Mouse (Mus musculus): ENCODE results near the gene Fxyd1. TPM values are rescaled to one million over a fixed set of nuclear protein-coding genes. Genes with fewer than 3 reads are reported as not detected.

The Fxyd1 gene
- polyA plus RNA-seq, 1 experiment = 346 TPM

DNA sequence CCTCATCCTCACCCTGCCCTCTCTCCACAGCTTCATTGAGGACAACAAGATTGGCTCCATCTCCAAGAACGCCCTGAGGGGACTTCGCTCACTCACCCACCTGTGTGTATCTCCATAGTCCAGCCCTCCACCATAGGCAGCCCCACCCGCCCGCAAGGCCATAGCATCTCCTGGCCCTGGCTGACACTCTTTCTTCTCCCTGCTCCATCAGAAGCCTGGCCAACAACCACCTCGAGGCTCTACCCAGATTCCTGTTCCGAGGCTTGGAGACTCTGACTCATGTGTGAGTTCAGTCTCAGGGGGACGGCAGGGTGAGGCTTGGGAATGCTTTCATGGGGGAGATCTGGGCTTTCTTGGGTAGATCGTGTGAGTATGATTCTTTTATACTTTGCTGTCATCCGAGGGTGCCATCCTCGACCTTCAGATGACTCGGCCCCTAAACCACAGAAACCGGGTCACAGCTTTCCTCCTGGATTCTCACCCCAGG, 6.1 kb upstream of the Fxyd1 start:
- no peak overlapping the region for H3K4me3 ChIP-seq (ENCODE audit: insufficient read depth, low read depth, low read length)
- H3K27ac ChIP-seq (replicated peaks; ENCODE audit: low read depth, low read length) = no peak overlapping the region
- no peaks in the 10 kb centered on the region for H3K4me1 ChIP-seq (ENCODE audit: control insufficient read depth, insufficient read depth, insufficient read length, low read length)

DNA sequence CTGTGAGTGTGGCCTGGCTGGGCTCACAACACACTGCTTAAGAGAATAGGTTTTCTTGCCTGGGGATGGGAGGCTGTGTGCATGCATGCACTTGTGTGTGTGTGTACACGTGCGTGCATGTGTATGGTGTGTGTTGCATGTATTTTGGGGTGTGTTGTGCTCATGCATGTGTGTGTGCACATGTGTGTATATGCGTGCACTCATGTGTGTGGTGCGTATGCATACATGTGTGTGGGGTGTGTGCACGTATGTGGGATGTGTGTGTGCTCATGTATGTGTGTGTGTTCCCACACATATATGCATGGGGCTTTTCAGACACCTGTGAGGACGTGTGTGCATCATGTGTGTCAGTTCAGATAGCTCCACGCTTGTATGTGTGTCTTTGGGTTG, 3.6 kb upstream of the Fxyd1 start:
- H3K4me1 ChIP-seq (ENCODE audit: control insufficient read depth, insufficient read depth, insufficient read length, low read length) = 0 out of 2 replicates have a peak, but pooled peaks cover 2% of the 10 kb centered on the region
- no peak overlapping the region for H3K27ac ChIP-seq (replicated peaks; ENCODE audit: low read depth, low read length)
- no peak overlapping the region for H3K4me3 ChIP-seq (ENCODE audit: insufficient read depth, low read depth, low read length)

DNA sequence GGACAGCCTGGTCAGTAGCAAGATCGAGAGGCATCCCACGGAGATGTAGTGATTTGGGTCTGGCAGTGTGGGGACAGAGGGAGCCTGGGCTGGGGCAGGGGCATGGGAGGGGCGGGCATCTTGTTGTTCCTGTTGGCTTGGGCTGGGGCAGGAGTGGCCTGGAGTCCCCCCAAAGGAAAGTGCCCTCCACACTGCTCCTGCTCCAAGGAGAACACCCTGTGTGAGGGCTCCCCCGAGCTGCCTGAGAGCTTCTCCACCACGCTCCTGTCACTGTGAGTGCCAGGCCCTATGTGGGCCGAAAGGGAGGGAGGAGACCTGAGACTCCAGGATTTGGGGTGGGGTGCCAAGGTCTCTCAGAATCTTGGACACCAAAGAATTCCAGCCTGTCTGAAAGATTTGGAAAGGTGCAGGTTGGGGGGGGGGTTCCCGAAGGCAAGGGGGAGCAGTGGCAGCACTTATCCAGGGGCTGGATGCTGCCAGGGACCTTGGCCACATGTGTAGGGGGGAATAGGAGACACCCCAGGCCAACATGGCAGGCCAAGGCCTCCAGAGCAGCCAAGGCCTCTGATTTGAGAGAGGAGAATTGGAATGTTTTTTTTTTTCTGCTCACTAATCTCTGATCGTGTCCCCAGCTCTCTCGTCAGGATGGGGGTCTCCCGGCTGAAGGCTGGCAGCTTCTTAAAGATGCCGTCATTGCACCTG, 3.1 kb upstream of the Fxyd1 start:
- Histone ChIP-seq H3K27ac (replicated peaks; ENCODE audit: low read depth, low read length) (peak overlapping the region; percentile 13; the same call in 1 of the 2 replicates), H3K4me3 (ENCODE audit: insufficient read depth, low read depth, low read length) (peak overlapping the region; percentile 7; the same call in 1 of the 2 replicates), H3K4me1 (ENCODE audit: control insufficient read depth, insufficient read depth, insufficient read length, low read length) (0 out of 2 replicates have a peak, but pooled peaks cover 2% of the 10 kb centered on the region)

DNA sequence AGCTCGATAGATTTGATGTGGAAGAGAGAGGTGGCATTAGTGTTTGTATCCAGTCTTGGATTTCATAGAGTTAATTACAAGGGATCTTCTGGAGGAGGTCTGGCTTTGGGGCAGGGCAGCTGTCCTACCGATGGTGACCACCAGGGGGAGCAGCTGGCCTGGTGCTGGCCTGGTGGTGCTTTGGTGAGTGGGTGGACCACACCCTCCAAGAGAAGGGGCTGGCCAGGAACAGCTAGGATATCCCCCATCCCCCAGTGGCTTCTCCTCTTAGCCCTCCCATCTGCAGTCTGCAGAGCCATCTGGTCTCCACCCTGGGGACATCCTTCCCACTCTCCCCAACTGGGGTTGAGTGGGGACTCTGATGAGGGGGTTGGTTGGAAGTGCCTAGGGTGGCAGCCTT, 2.1 kb upstream of the Fxyd1 start, which contains the start of gene Lgi4:
Lgi4 (plus strand) TSS at position 235 of the 400 bp plus-strand sequence.
- H3K4me1 ChIP-seq (ENCODE audit: control insufficient read depth, insufficient read depth, insufficient read length, low read length) = 0 out of 2 replicates have a peak, but pooled peaks cover 2% of the 10 kb centered on the region
- peak within 1 kb of the TSS; percentile 13; the same call in 1 of the 2 replicates for H3K27ac ChIP-seq (replicated peaks; ENCODE audit: low read depth, low read length)
- H3K4me3 ChIP-seq (ENCODE audit: insufficient read depth, low read depth, low read length) = peak within 1 kb of the TSS; percentile 7; the same call in 1 of the 2 replicates

DNA sequence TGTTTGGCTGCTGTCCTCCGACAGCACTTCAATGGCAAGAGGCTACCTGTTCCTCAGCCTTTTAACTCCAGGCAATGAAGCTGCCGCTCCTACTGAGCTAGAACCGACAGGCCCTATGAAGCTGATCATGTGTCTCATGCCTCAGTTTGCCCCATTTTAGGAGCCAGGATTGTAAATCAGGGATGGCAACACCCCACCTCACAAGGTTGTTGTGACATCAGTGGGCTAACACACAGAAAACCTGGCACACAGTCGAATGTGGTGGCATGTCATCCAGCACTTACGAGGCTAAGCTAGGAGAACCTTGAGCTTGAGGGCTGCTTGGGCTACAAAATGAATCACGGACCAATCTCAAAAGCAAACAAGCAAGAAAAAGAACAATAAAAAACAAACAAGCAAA, 1.2 kb upstream of the Fxyd1 start:
- Histone ChIP-seq H3K27ac (replicated peaks; ENCODE audit: low read depth, low read length) (no peak overlapping the region), H3K4me1 (ENCODE audit: control insufficient read depth, insufficient read depth, insufficient read length, low read length) (0 out of 2 replicates have a peak, but pooled peaks cover 2% of the 10 kb centered on the region), H3K4me3 (ENCODE audit: insufficient read depth, low read depth, low read length) (no peak overlapping the region)

DNA sequence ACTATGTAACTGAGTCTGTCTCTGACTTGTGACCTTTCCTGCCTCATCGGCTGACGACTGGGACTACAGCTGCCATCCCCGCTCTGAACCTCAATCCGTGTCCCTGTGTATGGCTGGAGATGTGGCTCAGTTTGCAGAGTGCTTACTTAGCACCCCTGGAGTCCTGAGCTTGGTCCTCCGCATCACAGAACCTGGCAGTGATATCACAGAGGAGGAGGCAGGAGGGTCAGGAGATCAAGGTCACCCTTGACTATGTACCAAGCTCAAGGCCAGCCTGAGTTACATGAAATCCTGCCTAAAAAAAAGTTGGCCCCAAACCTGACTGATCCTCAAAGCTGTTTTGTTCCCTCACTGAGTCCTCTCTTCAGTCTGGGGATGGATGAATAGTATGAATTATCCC, 731 bp upstream of the Fxyd1 start:
- H3K4me3 ChIP-seq (ENCODE audit: insufficient read depth, low read depth, low read length) = no peak overlapping the region
- 0 out of 2 replicates have a peak, but pooled peaks cover 2% of the 10 kb centered on the region for H3K4me1 ChIP-seq (ENCODE audit: control insufficient read depth, insufficient read depth, insufficient read length, low read length)
- H3K27ac ChIP-seq (replicated peaks; ENCODE audit: low read depth, low read length) = no peak overlapping the region

DNA sequence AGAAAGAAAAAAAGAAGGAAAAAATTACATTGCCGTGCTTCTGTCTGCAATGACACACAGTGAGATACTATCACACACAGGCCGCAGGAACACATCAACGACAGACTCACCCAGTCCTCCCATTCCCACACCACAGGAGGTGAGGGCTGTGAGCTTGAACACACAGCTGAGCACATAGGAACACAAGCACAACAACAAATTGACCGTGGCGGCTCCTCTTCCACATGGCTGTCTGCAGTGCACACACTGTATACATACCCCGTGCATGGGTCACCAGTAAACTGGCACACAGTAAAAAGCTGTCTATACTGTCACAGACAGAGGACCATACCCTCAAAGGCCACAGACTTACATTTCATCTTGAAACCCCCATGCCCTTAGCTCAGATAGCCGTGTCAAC, 551 bp downstream of the Fxyd1 start:
- Histone ChIP-seq H3K27ac (replicated peaks; ENCODE audit: low read depth, low read length) (peak overlapping the region; percentile 71), H3K4me1 (ENCODE audit: control insufficient read depth, insufficient read depth, insufficient read length, low read length) (0 out of 2 replicates have a peak, but pooled peaks cover 2% of the 10 kb centered on the region), H3K4me3 (ENCODE audit: insufficient read depth, low read depth, low read length) (no peak overlapping the region)

DNA sequence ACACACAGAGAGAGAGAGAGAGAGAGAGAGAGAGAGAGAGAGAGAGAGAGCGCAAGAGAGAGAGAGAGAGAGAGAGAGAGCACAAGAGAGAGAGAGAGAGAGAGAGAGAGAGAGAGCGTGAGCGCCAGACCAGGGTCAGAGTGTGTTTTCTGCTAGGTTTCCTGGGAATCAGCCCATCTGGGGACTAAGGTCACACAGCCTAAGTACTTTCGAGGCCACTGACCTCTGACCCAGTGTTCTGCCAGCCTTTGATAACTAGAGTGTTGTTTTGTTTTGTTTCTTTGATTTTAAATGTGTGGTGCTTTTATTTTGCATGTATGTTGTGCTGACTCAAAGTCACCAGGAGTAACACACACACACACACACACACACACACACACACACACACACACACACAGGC, 1.1 kb downstream of the Fxyd1 start:
- Histone ChIP-seq H3K27ac (replicated peaks; ENCODE audit: low read depth, low read length) (peak overlapping the region; percentile 91), H3K4me1 (ENCODE audit: control insufficient read depth, insufficient read depth, insufficient read length, low read length) (0 out of 2 replicates have a peak, but pooled peaks cover 2% of the 10 kb centered on the region), H3K4me3 (ENCODE audit: insufficient read depth, low read depth, low read length) (no peak overlapping the region)

DNA sequence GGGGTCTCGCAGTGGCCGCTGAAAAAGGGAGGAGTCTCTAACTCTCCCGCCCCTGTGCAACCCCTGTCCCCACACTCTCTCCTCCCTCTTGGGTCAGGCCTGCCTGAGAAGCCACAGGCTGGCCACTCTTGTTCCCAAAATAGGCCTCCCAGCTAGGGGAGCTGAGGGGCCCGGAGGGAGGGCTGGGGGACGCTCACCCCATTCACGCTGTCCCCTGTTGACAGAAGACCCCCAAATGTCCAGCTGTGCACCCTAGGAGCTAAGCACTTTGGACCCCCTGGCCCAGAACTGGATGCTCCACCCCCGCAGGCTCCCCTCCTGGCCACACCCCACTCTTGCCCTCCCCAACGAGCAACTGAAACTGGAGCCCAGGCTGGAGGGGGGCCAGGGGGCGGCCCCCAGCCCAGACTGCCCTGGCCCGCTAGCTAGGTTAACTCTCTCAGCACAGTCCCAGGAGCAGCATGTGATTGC, 1.6 kb downstream of the Fxyd1 start:
- Histone ChIP-seq H3K27ac (replicated peaks; ENCODE audit: low read depth, low read length) (peak overlapping the region; percentile 91), H3K4me3 (ENCODE audit: insufficient read depth, low read depth, low read length) (peak overlapping the region; percentile 65), H3K4me1 (ENCODE audit: control insufficient read depth, insufficient read depth, insufficient read length, low read length) (0 out of 2 replicates have a peak, but pooled peaks cover 2% of the 10 kb centered on the region)

DNA sequence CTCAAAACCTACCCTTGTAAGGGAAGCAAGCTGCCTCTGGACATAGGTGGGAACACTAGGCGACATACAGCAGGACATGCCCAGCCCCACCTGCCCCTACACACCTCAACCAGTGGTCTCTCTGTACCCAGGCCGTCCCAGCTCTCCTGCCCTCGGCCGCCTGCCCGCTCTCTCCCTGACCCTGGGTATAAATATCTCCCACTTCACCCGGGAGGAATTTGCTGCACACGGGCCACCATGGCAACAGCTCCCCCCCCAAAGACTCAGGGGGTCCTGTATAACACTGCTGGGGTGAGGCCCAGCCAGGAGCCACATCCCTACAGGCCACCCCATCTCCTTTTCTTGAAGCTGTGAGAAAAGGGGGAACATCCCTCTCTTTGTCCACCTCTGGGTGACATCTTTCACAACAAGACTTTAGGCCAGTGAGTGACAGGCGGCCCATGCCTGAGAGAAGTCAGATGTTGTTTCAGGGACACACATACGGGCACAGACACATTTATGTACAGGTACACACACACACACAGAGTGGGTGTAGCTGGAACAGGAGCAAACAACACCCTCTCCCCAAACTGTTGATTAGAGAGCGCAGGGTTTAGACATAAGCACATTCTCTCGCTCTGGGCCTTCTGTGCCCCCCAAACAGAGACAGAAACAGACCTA, 2.2 kb downstream of the Fxyd1 start:
- 0 out of 2 replicates have a peak, but pooled peaks cover 2% of the 10 kb centered on the region for H3K4me1 ChIP-seq (ENCODE audit: control insufficient read depth, insufficient read depth, insufficient read length, low read length)
- H3K27ac ChIP-seq (replicated peaks; ENCODE audit: low read depth, low read length) = peak overlapping the region; percentile 89
- H3K4me3 ChIP-seq (ENCODE audit: insufficient read depth, low read depth, low read length) = peak overlapping the region; percentile 65

DNA sequence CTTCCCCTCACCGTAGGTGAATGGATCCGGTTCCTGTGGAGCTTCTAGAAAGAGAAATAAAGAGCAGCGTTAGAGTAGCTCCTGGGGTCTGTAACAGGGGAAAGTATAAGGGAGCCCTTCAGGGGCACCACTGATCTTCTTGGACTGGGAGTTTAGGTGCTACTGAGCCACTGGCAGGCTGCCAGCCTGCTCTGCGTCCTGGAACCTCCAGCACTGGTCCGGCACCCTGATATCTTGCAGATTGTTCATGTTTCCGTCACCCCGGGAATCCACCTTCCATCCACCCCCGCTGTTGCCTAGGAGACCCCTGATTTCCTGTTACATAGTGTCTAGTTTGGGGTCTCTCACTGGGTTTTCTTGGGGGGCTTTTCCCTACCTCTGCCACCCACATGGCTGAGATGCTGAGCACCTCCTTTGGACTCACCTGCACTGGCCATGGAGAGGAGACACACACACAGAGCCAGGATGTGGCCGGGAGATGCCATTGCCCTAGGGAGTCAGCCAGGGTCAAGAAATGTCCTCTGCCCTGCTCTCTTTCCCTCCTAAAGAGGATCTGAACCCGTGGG, 3.0 kb downstream of the Fxyd1 start:
- Histone ChIP-seq H3K4me1 (ENCODE audit: control insufficient read depth, insufficient read depth, insufficient read length, low read length) (0 out of 2 replicates have a peak, but pooled peaks cover 2% of the 10 kb centered on the region), H3K4me3 (ENCODE audit: insufficient read depth, low read depth, low read length) (peak overlapping the region; percentile 65), H3K27ac (replicated peaks; ENCODE audit: low read depth, low read length) (peak overlapping the region; percentile 89)

DNA sequence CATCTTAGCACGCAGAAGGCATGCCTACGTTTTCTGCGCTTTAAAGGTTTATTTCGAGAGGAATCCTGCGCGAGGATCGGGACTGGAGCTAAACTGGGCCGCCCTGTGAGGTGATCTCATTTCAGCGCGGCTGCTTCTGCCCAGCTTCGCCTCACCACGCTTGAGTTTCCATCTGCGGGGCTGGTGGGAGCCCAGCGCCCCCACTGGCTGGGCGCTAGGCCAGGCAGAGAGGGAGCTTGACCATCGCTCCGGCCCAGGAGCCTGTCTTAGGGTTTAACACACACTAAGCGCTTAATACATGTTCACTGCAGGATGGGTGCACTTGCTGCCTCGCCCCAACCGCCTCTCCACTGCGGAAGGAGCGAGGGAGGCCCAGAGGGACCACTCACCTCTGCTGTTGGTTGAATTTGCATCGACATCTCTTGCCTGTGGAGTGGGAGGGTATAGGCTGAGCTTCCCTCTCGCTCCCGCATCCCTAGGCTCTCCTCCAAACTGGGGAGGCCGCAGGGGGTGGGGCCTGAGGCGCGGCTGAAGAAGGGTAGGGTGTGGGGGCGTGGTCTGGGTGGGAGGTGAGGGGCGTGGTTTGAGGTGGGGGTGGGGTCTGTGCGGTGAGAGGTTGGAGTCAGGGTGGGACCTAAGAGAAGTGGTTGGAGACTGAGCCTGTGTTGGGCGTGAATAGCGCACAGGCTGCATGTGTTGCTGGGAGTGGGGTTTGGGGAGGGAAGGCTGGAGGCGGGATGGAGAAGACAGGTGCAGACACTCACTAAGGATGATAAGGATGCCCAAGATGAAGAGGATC, 4.2 kb downstream of the Fxyd1 start:
- Histone ChIP-seq H3K4me1 (ENCODE audit: control insufficient read depth, insufficient read depth, insufficient read length, low read length) (0 out of 2 replicates have a peak, but pooled peaks cover 2% of the 10 kb centered on the region), H3K4me3 (ENCODE audit: insufficient read depth, low read depth, low read length) (no peak overlapping the region), H3K27ac (replicated peaks; ENCODE audit: low read depth, low read length) (no peak overlapping the region)

DNA sequence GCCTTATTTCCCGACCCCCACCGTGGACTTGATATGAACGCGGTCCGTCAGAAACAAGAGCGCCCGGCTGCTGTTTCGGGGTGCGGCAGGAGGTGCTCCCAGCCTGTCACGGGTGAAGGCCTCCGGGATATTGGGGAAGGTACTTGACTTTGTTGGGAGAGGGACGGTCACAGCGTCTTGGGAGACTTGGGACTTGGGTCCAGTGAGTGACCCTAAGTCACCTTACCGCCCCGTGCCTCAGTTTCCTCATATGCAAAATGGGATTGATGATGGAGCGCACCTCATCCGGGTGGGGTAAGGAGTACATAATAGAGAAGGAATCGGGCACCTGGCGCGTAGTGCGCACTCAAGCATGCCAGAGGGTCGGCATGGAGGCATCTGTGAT, 4.8 kb downstream of the Fxyd1 start:
- Histone ChIP-seq H3K4me1 (ENCODE audit: control insufficient read depth, insufficient read depth, insufficient read length, low read length) (0 out of 2 replicates have a peak, but pooled peaks cover 2% of the 10 kb centered on the region), H3K4me3 (ENCODE audit: insufficient read depth, low read depth, low read length) (no peak overlapping the region), H3K27ac (replicated peaks; ENCODE audit: low read depth, low read length) (no peak overlapping the region)

DNA sequence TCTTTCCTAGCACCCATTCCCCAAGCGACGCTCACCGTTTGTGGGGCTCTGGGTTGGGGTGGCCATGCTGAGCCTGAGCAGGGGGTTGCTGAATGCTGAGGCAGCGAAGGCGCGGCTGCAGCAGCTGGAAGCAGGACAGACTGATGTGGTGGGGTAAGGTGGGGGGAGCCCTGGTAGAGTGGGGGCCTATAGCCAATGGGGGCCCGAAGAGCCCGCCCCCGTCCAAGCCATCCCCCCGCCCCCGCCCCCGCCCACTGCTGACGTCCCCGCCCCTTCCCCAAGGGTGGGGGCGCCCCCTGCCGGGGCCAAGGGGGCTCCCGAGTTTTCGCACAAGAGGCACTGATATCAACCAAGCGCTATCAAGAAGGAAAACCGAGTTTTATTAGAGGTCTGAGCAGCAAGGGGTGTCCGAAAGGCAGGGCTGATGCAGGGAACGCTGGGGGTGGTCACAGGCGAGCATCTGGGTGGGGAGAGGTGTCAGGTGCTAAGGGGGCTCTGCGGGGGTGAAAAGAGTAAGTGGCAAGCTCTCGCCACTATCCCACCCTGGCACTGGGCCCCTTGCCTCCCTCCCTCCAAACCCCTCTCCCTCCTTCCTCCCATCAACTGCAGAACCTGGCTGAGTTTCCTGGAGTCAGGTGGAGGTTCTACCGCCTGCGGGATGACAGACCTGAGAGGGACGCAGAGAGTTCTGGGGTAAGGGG, 5.5 kb downstream of the Fxyd1 start, which contains the start of gene Fxyd7:
Fxyd7 (minus strand) TSS at position 147 of the 701 bp plus-strand sequence.
- no peak within 1 kb of the TSS for H3K4me3 ChIP-seq (ENCODE audit: insufficient read depth, low read depth, low read length)
- no peak within 1 kb of the TSS for H3K27ac ChIP-seq (replicated peaks; ENCODE audit: low read depth, low read length)
- 0 out of 2 replicates have a peak, but pooled peaks cover 2% of the 10 kb centered on the region for H3K4me1 ChIP-seq (ENCODE audit: control insufficient read depth, insufficient read depth, insufficient read length, low read length)
